Mouse (Mus musculus): ENCODE results near the gene Nln. TPM values are rescaled to one million over a fixed set of nuclear protein-coding genes. Genes with fewer than 3 reads are reported as not detected.

The Nln gene
- total and polyA plus RNA-seq, 2 experiments: 9.8 to 33.9 TPM

GRCm38 (mm10) chr13:104063061-104063460 lies 46.4 kb downstream of the Nln start:
- H3K79me2 ChIP-seq (ENCODE audit: control insufficient read depth, insufficient read depth, low read length): no peaks in the 10 kb centered on the region
- peaks cover 5% of the 10 kb centered on the region for H3K36me3 ChIP-seq (ENCODE audit: control insufficient read depth, insufficient read depth, low read length)
- H3K4me1 ChIP-seq (ENCODE audit: control insufficient read depth, insufficient read depth, low read length): no peaks in the 10 kb centered on the region
- no peak for TF ChIP-seq POLR2A (IDR thresholded peaks at IDR 0.05; ENCODE audit: extremely low read depth, insufficient read depth, low read length)
- no peak for TF ChIP-seq CTCF (IDR thresholded peaks at IDR 0.05; ENCODE audit: low read depth, low read length)
- no peak for DNase-seq (ENCODE audit: extremely low read depth, low read depth, low spot score)
- no peak overlapping the region for H3K4me3 ChIP-seq (ENCODE audit: insufficient read depth, low read depth, low read length)
- WGBS: 96% methylated on average over 9 of the region's 9 CpGs
- H3K9ac ChIP-seq (ENCODE audit: low read depth, low read length): no peak overlapping the region
- H3K27me3 ChIP-seq (ENCODE audit: control insufficient read depth, insufficient read depth, low read length): no peaks in the 10 kb centered on the region
- no peak overlapping the region for H3K27ac ChIP-seq (replicated peaks; ENCODE audit: insufficient read depth, low read depth, low read length)

DNA sequence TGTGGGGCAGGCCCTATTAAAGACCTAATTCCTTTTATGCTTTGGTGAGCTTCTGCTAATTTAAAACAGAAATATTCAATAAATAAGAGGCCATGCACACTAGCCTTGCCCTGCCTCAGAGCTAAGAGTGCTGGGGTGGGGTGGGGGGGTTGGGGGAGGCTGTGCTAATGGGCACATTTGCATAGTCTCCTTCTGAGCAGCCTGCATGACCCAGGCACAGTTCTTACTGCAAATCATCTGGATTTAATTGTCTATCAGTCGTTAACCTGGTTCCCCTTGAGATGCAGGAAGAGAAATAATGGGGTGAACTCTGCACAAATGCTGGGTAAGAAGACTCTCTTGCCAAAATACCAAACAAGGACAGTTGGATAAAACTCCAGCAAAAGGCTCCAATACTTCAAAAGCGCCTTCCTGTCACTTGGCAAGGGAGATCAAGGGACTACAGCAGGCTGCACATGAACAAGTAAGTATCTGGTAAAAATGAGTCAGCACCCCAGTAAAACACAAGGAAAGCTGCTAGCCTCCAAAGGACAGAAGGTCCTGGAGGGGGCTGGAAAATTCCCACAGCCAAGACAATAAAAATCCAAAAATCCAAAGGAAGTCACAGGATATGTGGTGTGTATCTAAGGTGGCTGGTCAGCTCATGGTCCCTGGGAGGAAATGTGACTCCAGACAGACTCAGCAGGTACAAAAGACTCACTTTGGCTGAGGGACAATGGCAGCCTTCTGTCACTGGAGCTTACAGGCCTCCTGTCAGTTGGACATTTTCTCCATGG lies 47.3 kb downstream of the Nln start:
- no peak overlapping the region for H3K9ac ChIP-seq (ENCODE audit: low read depth, low read length)
- no peak overlapping the region for H3K4me3 ChIP-seq (ENCODE audit: insufficient read depth, low read depth, low read length)
- H3K79me2 ChIP-seq (ENCODE audit: control insufficient read depth, insufficient read depth, low read length): no peaks in the 10 kb centered on the region
- DNase-seq (ENCODE audit: extremely low read depth, low read depth, low spot score): no peak
- no peak for TF ChIP-seq POLR2A (IDR thresholded peaks at IDR 0.05; ENCODE audit: extremely low read depth, insufficient read depth, low read length)
- TF ChIP-seq CTCF (IDR thresholded peaks at IDR 0.05; ENCODE audit: low read depth, low read length): no peak
- H3K36me3 ChIP-seq (ENCODE audit: control insufficient read depth, insufficient read depth, low read length): peaks cover 5% of the 10 kb centered on the region
- no peaks in the 10 kb centered on the region for H3K27me3 ChIP-seq (ENCODE audit: control insufficient read depth, insufficient read depth, low read length)
- H3K4me1 ChIP-seq (ENCODE audit: control insufficient read depth, insufficient read depth, low read length): no peaks in the 10 kb centered on the region
- 80% methylated on average over 2 of the region's 2 CpGs for WGBS
- no peak overlapping the region for H3K27ac ChIP-seq (replicated peaks; ENCODE audit: insufficient read depth, low read depth, low read length)

DNA sequence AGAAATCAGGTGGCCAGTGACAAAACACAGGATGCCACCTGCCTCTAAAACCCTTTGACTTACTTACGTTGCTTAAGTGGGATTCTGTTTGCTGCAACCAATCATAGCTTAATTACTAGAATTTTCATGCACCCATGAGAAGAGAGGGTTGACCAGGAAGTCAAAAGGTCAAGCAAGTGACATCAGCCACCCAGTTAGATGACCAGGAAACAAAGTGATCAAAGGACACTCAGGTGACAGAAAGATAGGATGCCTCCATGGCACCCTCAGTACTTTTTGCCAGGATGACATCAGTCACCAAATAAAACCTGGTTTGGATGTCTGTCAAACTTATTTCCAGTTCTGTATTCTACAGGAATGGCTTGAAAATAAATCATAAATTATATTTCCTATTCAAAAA lies 49.2 kb downstream of the Nln start:
- Histone ChIP-seq H3K27ac (replicated peaks; ENCODE audit: insufficient read depth, low read depth, low read length) (no peak overlapping the region), H3K4me1 (ENCODE audit: control insufficient read depth, insufficient read depth, low read length) (no peaks in the 10 kb centered on the region), H3K4me3 (ENCODE audit: insufficient read depth, low read depth, low read length) (no peak overlapping the region), H3K9ac (ENCODE audit: low read depth, low read length) (no peak overlapping the region), H3K79me2 (ENCODE audit: control insufficient read depth, insufficient read depth, low read length) (no peaks in the 10 kb centered on the region), H3K27me3 (ENCODE audit: control insufficient read depth, insufficient read depth, low read length) (no peaks in the 10 kb centered on the region), H3K36me3 (ENCODE audit: control insufficient read depth, insufficient read depth, low read length) (peaks cover 4% of the 10 kb centered on the region)
- TF ChIP-seq POLR2A (IDR thresholded peaks at IDR 0.05; ENCODE audit: extremely low read depth, insufficient read depth, low read length): no peak
- TF ChIP-seq CTCF (IDR thresholded peaks at IDR 0.05; ENCODE audit: low read depth, low read length): no peak
- peak; percentile 57 for DNase-seq (ENCODE audit: extremely low read depth, low read depth, low spot score)
- WGBS: 98% methylated on average over 1 of the region's 1 CpGs

DNA sequence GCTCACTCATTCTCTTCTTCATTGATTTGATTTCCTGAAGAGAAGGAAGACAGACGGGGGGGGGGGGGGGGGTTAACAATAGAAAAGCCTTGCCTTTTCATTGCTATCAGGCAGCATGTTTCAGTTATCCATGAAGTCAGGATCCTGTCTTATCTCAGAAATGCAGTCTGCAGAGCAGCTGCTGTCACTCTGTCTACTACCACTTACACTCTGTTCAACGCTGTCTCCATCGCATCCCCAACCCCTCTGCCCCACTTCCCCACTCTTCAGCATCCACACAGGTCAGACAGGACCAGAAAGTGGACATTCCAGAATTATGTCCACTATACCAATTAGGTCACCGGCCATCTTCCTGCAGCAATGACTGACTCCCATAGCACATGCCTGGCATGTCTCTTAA lies 49.9 kb downstream of the Nln start:
- Histone ChIP-seq H3K27ac (replicated peaks; ENCODE audit: insufficient read depth, low read depth, low read length) (no peak overlapping the region), H3K79me2 (ENCODE audit: control insufficient read depth, insufficient read depth, low read length) (no peaks in the 10 kb centered on the region), H3K4me1 (ENCODE audit: control insufficient read depth, insufficient read depth, low read length) (no peaks in the 10 kb centered on the region), H3K9ac (ENCODE audit: low read depth, low read length) (no peak overlapping the region), H3K36me3 (ENCODE audit: control insufficient read depth, insufficient read depth, low read length) (peaks cover 4% of the 10 kb centered on the region), H3K27me3 (ENCODE audit: control insufficient read depth, insufficient read depth, low read length) (no peaks in the 10 kb centered on the region), H3K4me3 (ENCODE audit: insufficient read depth, low read depth, low read length) (no peak overlapping the region)
- no peak for DNase-seq (ENCODE audit: extremely low read depth, low read depth, low spot score)
- 80% methylated on average over 4 of the region's 4 CpGs for WGBS
- TF ChIP-seq CTCF (IDR thresholded peaks at IDR 0.05; ENCODE audit: low read depth, low read length) (no peak), POLR2A (IDR thresholded peaks at IDR 0.05; ENCODE audit: extremely low read depth, insufficient read depth, low read length) (no peak)

DNA sequence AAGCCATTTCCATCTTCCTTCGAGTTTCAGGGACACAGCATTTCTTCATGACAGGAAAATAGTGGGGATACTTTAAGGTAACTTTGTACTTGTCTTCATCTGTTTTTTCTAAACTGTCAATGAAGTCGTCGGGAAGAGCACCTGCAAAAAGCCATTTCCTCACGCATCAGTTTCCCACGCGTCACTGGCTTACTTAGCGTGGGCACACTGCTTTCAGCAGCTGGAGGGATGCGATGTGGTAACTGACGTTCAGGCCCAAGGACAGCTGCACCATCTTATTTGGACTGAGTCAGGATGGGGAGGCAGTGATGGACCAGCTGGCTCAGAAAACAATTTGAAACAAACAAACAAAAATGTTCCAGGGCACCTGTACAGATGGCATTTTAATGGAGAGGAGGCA lies 50.7 kb downstream of the Nln start:
- WGBS: 95% methylated on average over 9 of the region's 9 CpGs
- no peak for DNase-seq (ENCODE audit: extremely low read depth, low read depth, low spot score)
- Histone ChIP-seq H3K36me3 (ENCODE audit: control insufficient read depth, insufficient read depth, low read length) (peaks cover 4% of the 10 kb centered on the region), H3K79me2 (ENCODE audit: control insufficient read depth, insufficient read depth, low read length) (no peaks in the 10 kb centered on the region), H3K27ac (replicated peaks; ENCODE audit: insufficient read depth, low read depth, low read length) (no peak overlapping the region), H3K27me3 (ENCODE audit: control insufficient read depth, insufficient read depth, low read length) (no peaks in the 10 kb centered on the region), H3K9ac (ENCODE audit: low read depth, low read length) (no peak overlapping the region), H3K4me3 (ENCODE audit: insufficient read depth, low read depth, low read length) (no peak overlapping the region), H3K4me1 (ENCODE audit: control insufficient read depth, insufficient read depth, low read length) (no peaks in the 10 kb centered on the region)
- TF ChIP-seq CTCF (IDR thresholded peaks at IDR 0.05; ENCODE audit: low read depth, low read length): no peak
- TF ChIP-seq POLR2A (IDR thresholded peaks at IDR 0.05; ENCODE audit: extremely low read depth, insufficient read depth, low read length): no peak

GRCm38 (mm10) chr13:104052271-104052753 lies 57.1 kb downstream of the Nln start:
- H3K27ac ChIP-seq (replicated peaks; ENCODE audit: insufficient read depth, low read depth, low read length): no peak overlapping the region
- no peak overlapping the region for H3K9ac ChIP-seq (ENCODE audit: low read depth, low read length)
- H3K36me3 ChIP-seq (ENCODE audit: control insufficient read depth, insufficient read depth, low read length): peaks cover 2% of the 10 kb centered on the region; the same call in 1 of the 2 replicates
- no peaks in the 10 kb centered on the region for H3K27me3 ChIP-seq (ENCODE audit: control insufficient read depth, insufficient read depth, low read length)
- H3K79me2 ChIP-seq (ENCODE audit: control insufficient read depth, insufficient read depth, low read length): no peaks in the 10 kb centered on the region
- H3K4me3 ChIP-seq (ENCODE audit: insufficient read depth, low read depth, low read length): no peak overlapping the region
- 39% methylated on average over 9 of the region's 9 CpGs for WGBS
- H3K4me1 ChIP-seq (ENCODE audit: control insufficient read depth, insufficient read depth, low read length): peaks cover 2% of the 10 kb centered on the region; the same call in 1 of the 2 replicates
- no peak for TF ChIP-seq CTCF (IDR thresholded peaks at IDR 0.05; ENCODE audit: low read depth, low read length)
- TF ChIP-seq POLR2A (IDR thresholded peaks at IDR 0.05; ENCODE audit: extremely low read depth, insufficient read depth, low read length): no peak
- DNase-seq (ENCODE audit: extremely low read depth, low read depth, low spot score): peak; percentile 76

Measured in liver, adult 2 months (tissue).